Mouse (Mus musculus) stomach, embryonic 14.5 days (tissue): ENCODE measurements around the gene Mapkapk2. TPM values are rescaled to one million over a fixed set of nuclear protein-coding genes. Genes with fewer than 3 reads are reported as not detected.
"Not testable (repeated sequence)": the region's sequence is repeated elsewhere in the genome, so short reads cannot be mapped to it uniquely, and the experiment has no call there.

ENCODE experiments used
- ATAC-seq: fragments of 200-750 bp; cut with Nextera tagmentation; 2 replicates; pipeline ENCODE4 v1.8.0; 2017; ENCODE audit warnings: low read depth, moderate TSS enrichment; ENCODE audit not compliant: insufficient number of reproducible peaks, insufficient read depth, low FRiP score
- H3K27ac ChIP-seq: fragments of 300-500 bp; sonication (generic); 2 replicates; pipeline ENCODE4 v1.5.1; 2014; ENCODE audit warnings: mild to moderate bottlenecking, low read length, moderate library complexity, mixed read lengths
- H3K27me3 ChIP-seq: fragments of 300-500 bp; sonication (generic); 2 replicates; pipeline ENCODE4 v1.6.1; 2014; ENCODE audit warnings: low read length, control low read depth, mixed read lengths; ENCODE audit not compliant: control insufficient read depth, insufficient read depth
- H3K36me3 ChIP-seq: fragments of 300-500 bp; sonication (generic); 2 replicates; pipeline ENCODE4 v1.6.1; 2014; ENCODE audit warnings: mild to moderate bottlenecking, control low read depth, low read length, moderate library complexity, mixed read lengths; ENCODE audit not compliant: control insufficient read depth, insufficient read depth
- H3K4me1 ChIP-seq: fragments of 300-500 bp; sonication (generic); 2 replicates; pipeline ENCODE4 v1.6.1; 2014; ENCODE audit warnings: low read length, control low read depth, mixed read lengths; ENCODE audit not compliant: control insufficient read depth, insufficient read depth
- H3K4me2 ChIP-seq: fragments of 300-500 bp; sonication (generic); replicated peaks from 2 replicates; pipeline ENCODE4 v1.6.1; 2014; ENCODE audit warnings: low read depth, low read length, control low read depth
- H3K4me3 ChIP-seq: fragments of 300-500 bp; sonication (generic); 2 replicates; pipeline ENCODE4 v1.5.1; 2014; ENCODE audit warnings: low read depth, low read length, control low read depth
- H3K9ac ChIP-seq: fragments of 300-500 bp; sonication (generic); replicated peaks from 2 replicates; pipeline ENCODE4 v1.6.1; 2014; ENCODE audit warnings: low read depth, mild to moderate bottlenecking, control low read depth, low read length, moderate library complexity, mixed read lengths
- H3K9me3 ChIP-seq: fragments of 300-500 bp; sonication (generic); 2 replicates; pipeline ENCODE4 v1.6.1; 2016; ENCODE audit warnings: low read depth, low read length, control low read depth; ENCODE audit not compliant: control insufficient read depth
- WGBS: fragments of 180-500 bp; shearing (Covaris S2); extraction: QIAGEN DNeasy Blood & Tissue Kit; methylation state at CpG from one replicate; pipeline ENCODE4 v1.1.7; 2014; 5-methylcytosine and 5-hydroxymethylcytosine counted together
- polyA plus RNA-seq: library from polyadenylated mRNA; unstranded; fragments of >200 nt; fragmentation: Nextera tagmentation; extraction: Ambion mirVana; gene quantifications from 2 replicates; pipeline ENCODE4 v1.2.1, GENCODE M21; 2014

Mapkapk2 gene
- polyA plus RNA-seq, 1 experiment from 2014 or later = 56.5 TPM

DNA sequence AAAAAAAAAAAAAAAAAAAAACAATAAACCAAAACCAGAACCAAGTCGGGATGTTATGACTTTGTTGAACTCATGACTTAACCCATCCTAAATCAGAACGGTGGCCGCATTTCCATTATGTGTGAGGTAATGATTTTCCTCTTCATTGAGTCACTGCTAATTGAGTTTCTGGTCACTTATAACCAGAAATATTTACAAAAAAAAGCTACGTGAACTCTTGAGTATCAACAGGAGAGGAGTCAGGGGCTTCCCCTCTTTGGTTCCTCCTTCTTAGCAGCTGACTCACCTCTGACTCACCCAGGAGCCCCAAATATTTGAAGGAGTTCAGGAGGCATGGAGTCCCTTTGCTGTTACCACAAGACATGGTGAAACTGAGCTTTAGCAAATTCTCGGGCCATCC is 59.6 kb downstream of the Mapkapk2 start:
- Histone ChIP-seq H3K36me3 (no peaks in the 10 kb centered on the region), H3K27ac (no peak overlapping the region), H3K27me3 (no peaks in the 10 kb centered on the region), H3K9ac (no peak overlapping the region), H3K9me3 (peaks cover 8% of the 10 kb centered on the region; the same call in 1 of the 2 replicates), H3K4me2 (no peak overlapping the region), H3K4me3 (no peak overlapping the region), H3K4me1 (no peaks in the 10 kb centered on the region)
- WGBS = 89% methylated on average over 5 of the region's 5 CpGs
- no peak for ATAC-seq

- no peak for ATAC-seq
Observed at GRCm38 (mm10) chr1:131031267-131031666, 66.4 kb downstream of the Mapkapk2 start.

DNA sequence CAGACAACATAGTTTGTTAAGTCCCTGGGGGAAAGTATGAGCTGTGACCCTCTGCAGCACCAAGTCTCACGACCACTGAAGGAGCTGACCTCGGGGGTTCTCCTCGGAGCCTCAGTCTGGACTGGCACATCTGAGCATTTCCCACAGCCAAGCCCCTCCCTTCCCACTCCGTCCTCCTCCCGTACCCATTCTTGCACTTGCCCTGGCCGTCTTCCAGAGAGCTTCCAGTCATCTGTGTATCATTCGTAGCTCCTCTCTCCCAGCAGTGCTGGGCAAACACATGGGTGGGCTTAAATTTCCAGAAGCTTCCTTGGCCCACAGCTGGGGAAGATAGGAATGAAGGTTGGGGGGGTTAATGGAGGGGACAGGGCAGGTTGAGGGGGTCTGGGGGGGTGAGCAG is 67.4 kb downstream of the Mapkapk2 start:
- WGBS = 37% methylated on average over 7 of the region's 7 CpGs
- no peak overlapping the region for H3K4me2 ChIP-seq
- H3K27me3 ChIP-seq = no peaks in the 10 kb centered on the region
- ATAC-seq = no peak
- H3K4me1 ChIP-seq = no peaks in the 10 kb centered on the region; the same call in 1 of the 2 replicates
- H3K27ac ChIP-seq = no peak overlapping the region
- no peaks in the 10 kb centered on the region for H3K9me3 ChIP-seq
- H3K9ac ChIP-seq = no peak overlapping the region
- H3K36me3 ChIP-seq = no peaks in the 10 kb centered on the region
- H3K4me3 ChIP-seq = no peak overlapping the region

More at GRCm38 (mm10) chr1:131031267-131031666, 66.4 kb downstream of the Mapkapk2 start:
- Histone ChIP-seq H3K27me3 (no peaks in the 10 kb centered on the region), H3K9me3 (no peaks in the 10 kb centered on the region), H3K4me1 (no peaks in the 10 kb centered on the region; the same call in 1 of the 2 replicates), H3K36me3 (no peaks in the 10 kb centered on the region), H3K9ac (no peak overlapping the region), H3K4me3 (no peak overlapping the region), H3K4me2 (no peak overlapping the region), H3K27ac (no peak overlapping the region)
- 33% methylated on average over 3 of the region's 3 CpGs for WGBS

DNA sequence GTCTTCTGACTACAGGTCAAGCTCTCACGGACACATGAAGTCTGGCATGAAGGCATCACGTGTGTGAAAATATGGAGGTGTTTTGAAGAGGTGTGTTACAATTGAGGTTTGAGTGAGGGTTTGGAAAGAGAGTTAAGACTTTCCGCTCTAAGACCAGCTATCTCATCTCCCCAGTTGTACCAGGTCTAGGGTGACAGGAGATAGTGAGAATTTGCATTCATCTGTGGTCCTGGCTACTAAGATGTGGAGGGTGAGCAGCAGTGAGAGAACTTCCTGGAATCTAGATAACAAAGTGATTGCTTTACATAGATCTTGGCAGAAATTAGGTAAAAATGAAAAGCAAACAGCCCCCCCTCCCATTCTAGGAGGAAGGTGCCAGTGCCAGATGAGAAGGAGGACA is 68.4 kb downstream of the Mapkapk2 start:
- no peak overlapping the region for H3K4me2 ChIP-seq
- H3K4me3 ChIP-seq = no peak overlapping the region
- no peaks in the 10 kb centered on the region for H3K36me3 ChIP-seq
- ATAC-seq = no peak
- no peaks in the 10 kb centered on the region; the same call in 1 of the 2 replicates for H3K4me1 ChIP-seq
- 88% methylated on average over 3 of the region's 3 CpGs for WGBS
- no peak overlapping the region for H3K27ac ChIP-seq
- H3K9ac ChIP-seq = no peak overlapping the region
- no peaks in the 10 kb centered on the region for H3K27me3 ChIP-seq
- H3K9me3 ChIP-seq = no peaks in the 10 kb centered on the region

DNA sequence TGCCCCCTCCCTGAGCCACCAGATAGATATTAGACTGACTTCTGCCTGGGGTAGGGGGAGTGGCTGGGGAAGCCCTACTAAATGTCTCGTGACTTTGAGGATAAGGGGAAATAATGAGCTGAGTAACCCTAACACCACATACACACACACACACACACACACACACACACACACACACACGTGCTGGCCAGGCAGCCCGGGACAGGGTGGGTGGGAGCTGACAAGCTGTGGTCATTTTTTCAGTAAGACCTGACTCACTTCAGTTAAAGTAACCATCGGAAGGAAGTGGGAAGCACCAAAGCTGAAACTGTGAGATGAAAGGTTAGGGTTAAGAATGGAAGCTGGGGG is 71.8 kb downstream of the Mapkapk2 start:
- no peaks in the 10 kb centered on the region for H3K36me3 ChIP-seq
- H3K4me3 ChIP-seq = no peak overlapping the region
- ATAC-seq = no peak
- H3K27me3 ChIP-seq = no peaks in the 10 kb centered on the region
- no peak overlapping the region for H3K4me2 ChIP-seq
- no peaks in the 10 kb centered on the region; the same call in 1 of the 2 replicates for H3K4me1 ChIP-seq
- no peak overlapping the region for H3K9ac ChIP-seq
- H3K27ac ChIP-seq = no peak overlapping the region
- no peaks in the 10 kb centered on the region for H3K9me3 ChIP-seq
- 50% methylated on average over 4 of the region's 4 CpGs for WGBS

DNA sequence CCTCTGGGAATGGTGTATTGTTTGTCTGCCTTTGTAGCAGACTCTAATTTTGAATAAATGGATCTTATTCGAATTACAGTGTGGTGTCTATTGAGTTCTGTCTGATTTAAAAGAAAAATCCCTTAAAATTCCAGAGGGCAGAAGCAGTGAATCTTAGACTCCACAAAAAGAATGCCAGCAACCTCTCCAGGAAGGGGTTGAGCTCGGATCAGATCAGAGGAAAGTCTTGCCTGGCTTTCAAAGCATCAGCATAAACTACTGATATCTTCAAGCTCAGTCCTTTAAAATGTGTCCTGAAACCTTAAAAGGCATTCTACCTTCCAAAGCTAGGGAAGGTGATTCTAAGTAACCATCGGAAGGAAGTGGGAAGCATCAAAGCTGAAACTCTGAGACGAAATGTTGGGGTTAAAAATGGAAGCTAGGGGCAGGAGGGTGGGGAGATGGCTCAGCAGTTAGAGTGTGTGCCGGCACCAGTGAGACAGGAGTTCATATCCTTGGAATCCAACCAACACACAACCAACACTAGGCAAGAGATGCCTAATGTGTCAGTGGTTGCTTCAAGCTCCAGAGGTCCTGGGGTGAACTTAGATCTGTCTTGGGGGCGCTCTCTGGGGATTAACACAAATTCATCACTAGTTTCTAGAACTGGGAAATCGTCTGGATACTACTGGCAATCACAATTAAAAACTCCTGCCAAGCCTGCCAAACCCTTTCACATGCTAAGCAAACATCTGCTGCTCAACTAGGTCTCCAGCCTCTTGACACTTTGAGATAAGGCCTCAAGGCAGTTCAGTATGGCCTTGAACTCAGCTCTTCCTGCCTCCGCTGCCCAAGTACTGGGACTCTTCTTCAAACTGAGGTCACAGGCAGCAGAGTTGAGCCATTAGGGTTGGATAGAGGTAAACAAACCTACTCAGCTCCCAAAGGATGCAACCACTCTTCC is 72.5 kb downstream of the Mapkapk2 start:
- H3K27me3 ChIP-seq = no peaks in the 10 kb centered on the region
- WGBS = 79% methylated on average over 8 of the region's 8 CpGs
- no peaks in the 10 kb centered on the region for H3K4me1 ChIP-seq
- no peaks in the 10 kb centered on the region for H3K36me3 ChIP-seq
- ATAC-seq = no peak
- H3K9ac ChIP-seq = no peak overlapping the region
- no peaks in the 10 kb centered on the region for H3K9me3 ChIP-seq
- no peak overlapping the region for H3K4me3 ChIP-seq
- H3K4me2 ChIP-seq = no peak overlapping the region
- H3K27ac ChIP-seq = no peak overlapping the region

DNA sequence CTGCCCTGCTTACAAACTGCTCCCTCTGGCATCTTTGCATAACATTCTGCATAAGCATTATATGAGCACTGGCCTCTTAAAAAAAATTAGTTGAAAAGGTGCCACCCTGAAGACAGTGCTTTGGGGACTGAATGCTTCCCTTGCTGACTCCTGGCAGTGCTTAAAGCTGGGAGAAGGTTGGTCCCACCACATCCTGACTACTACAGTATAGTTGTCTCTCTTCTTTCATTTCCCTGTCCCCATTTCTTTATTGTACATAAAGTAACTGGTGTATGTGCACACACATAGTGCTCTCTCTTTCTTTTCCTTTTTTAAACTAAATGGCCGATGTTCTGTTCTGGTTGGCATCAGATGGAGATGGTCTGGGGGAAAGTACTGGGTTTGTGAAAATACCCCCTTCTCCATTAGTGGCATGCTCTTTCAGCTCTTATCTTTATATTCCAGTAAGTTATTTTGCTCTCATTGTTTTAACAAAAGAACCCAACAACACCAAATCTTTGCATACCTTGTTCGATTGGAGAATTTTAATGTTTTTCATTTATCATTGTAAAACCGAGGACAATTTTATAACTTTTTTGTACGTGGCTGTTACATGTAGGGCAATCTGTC is 74.3 kb downstream of the Mapkapk2 start:
- WGBS = 79% methylated on average over 4 of the region's 4 CpGs
- not testable (repeated sequence) for H3K4me3 ChIP-seq

DNA sequence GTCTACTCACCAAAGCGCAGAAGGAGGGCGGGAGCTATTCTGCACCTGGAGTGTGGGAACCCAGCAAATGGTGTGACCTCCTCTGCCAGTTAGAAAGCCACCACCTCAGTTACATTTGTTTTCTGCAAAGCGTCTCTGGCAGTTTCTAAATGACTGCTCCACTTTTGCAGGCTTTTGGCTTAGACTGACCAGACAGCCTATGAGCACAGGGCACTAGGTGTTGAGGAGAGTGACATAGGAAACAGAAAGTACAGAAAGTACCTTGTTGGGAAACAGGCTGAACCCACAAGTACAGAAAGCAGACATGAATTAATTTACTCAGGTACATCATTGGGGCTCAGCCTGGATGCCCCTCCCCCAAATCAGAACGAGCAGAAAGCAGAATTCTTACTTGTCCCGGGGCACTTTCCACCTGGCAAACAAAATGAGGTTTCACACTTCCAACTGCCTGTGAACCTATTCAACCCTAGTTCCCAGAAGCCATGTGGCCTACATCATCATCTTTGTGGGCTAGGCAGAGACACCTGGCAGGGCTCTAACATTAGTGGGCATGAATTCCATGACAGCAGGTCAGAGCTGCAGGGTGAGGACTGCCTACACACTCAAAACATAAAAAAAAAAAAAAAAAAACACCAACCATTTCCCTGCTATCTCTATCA is 74.9 kb downstream of the Mapkapk2 start:
- H3K36me3 ChIP-seq = no peaks in the 10 kb centered on the region
- ATAC-seq = no peak
- no peaks in the 10 kb centered on the region for H3K4me1 ChIP-seq
- no peak overlapping the region for H3K4me3 ChIP-seq
- WGBS = 42% methylated on average over 5 of the region's 5 CpGs
- no peak overlapping the region for H3K4me2 ChIP-seq
- H3K27ac ChIP-seq = no peak overlapping the region
- no peaks in the 10 kb centered on the region for H3K9me3 ChIP-seq
- H3K9ac ChIP-seq = no peak overlapping the region
- H3K27me3 ChIP-seq = no peaks in the 10 kb centered on the region

More for the DNA sequence above, 74.3 kb downstream of the Mapkapk2 start:
- H3K4me2 ChIP-seq, H3K27ac ChIP-seq, ATAC-seq, H3K9me3 ChIP-seq, H3K9ac ChIP-seq, H3K4me1 ChIP-seq, H3K27me3 ChIP-seq, H3K36me3 ChIP-seq: not testable (repeated sequence)
